Mouse (Mus musculus) kidney, adult 2 months (tissue): Measurements from ENCODE around the gene Rps27rt.

Source experiments
- CTCF ChIP-seq: fragments of 200-500 bp; conservative IDR thresholded peaks from 2 replicates; pipeline ENCODE4 v1.5.1; 2011; ENCODE audit warnings: low read depth, mild to moderate bottlenecking, control low read depth, low read length, moderate library complexity, mixed read lengths; ENCODE audit not compliant: insufficient read depth, insufficient read length
- POLR2A ChIP-seq: fragments of 200-500 bp; IDR thresholded peaks from one replicate; pipeline ENCODE4 v1.6.1; 2011; ENCODE audit warnings: low read depth, low read length, control low read depth

GRCm38 (mm10) chr9:114995716-114996115, 13.2 kb upstream of the Rps27rt start:
- TF ChIP-seq CTCF (no peak), POLR2A (no peak)
